Mouse (Mus musculus): ENCODE measurements around the gene Zfp423. TPM values are rescaled to one million over a fixed set of nuclear protein-coding genes. Genes with fewer than 3 reads are reported as not detected.

Gene Zfp423
- total and polyA plus RNA-seq, 3 experiments = not detected

- Histone ChIP-seq H3K27ac (ENCODE audit: control insufficient read depth, low read depth, low read length) (no peak overlapping the region), H3K4me1 (ENCODE audit: control insufficient read depth in 1 of 2, insufficient read depth in 2 of 2, low read length in 2 of 2) (no peaks in the 10 kb centered on the region), H3K9ac (ENCODE audit: control insufficient read depth, low read depth, low read length, poor library complexity, severe bottlenecking) (no peak overlapping the region), H3K36me3 (ENCODE audit: control insufficient read depth in 1 of 2, insufficient read depth in 2 of 2, low read length in 2 of 2) (no peaks in the 10 kb centered on the region), H3K27me3 (ENCODE audit: control insufficient read depth in 1 of 2, insufficient read depth in 2 of 2, low read length in 2 of 2) (no peaks in the 10 kb centered on the region), H3K9me3 (replicated peaks; ENCODE audit: insufficient read depth, low read length) (no peaks in the 10 kb centered on the region), H3K79me2 (ENCODE audit: control insufficient read depth, insufficient read depth, low read length, poor library complexity) (no peaks in the 10 kb centered on the region), H3K4me3 (ENCODE audit: control insufficient read depth in 1 of 2, insufficient read depth in 1 of 2, low read depth in 2 of 2, low read length in 2 of 2) (no peak overlapping the region)
- no peak for DNase-seq (ENCODE audit: low read depth, low spot score)
- no peak for TF ChIP-seq KAT2A (conservative IDR thresholded peaks at IDR 0.05; ENCODE audit: low read depth, low read length)
- no peak for TF ChIP-seq UBTF (IDR thresholded peaks at IDR 0.05; ENCODE audit: borderline replicate concordance, insufficient read depth, low read depth, low read length)
Measured at GRCm38 (mm10) chr8:87791103-87791502, 168.3 kb downstream of the Zfp423 start.

- Histone ChIP-seq H3K27ac (ENCODE audit: control insufficient read depth, low read depth, low read length) (no peak overlapping the region), H3K27me3 (ENCODE audit: control insufficient read depth in 1 of 2, insufficient read depth in 2 of 2, low read length in 2 of 2) (no peaks in the 10 kb centered on the region), H3K4me1 (ENCODE audit: control insufficient read depth in 1 of 2, insufficient read depth in 2 of 2, low read length in 2 of 2) (no peaks in the 10 kb centered on the region), H3K9ac (ENCODE audit: control insufficient read depth, low read depth, low read length, poor library complexity, severe bottlenecking) (no peak overlapping the region), H3K79me2 (ENCODE audit: control insufficient read depth, insufficient read depth, low read length, poor library complexity) (no peaks in the 10 kb centered on the region), H3K9me3 (replicated peaks; ENCODE audit: insufficient read depth, low read length) (no peaks in the 10 kb centered on the region), H3K36me3 (ENCODE audit: control insufficient read depth in 1 of 2, insufficient read depth in 2 of 2, low read length in 2 of 2) (no peaks in the 10 kb centered on the region), H3K4me3 (ENCODE audit: control insufficient read depth in 1 of 2, insufficient read depth in 1 of 2, low read depth in 2 of 2, low read length in 2 of 2) (no peak overlapping the region)
- TF ChIP-seq CTCF (IDR thresholded peaks at IDR 0.05 in 2 of 3, conservative IDR thresholded peaks at IDR 0.05 in 1 of 3; ENCODE audit: control insufficient read depth in 1 of 3, insufficient read depth in 1 of 3, low read depth in 2 of 3, low read length in 3 of 3, poor library complexity in 1 of 3, severe bottlenecking in 1 of 3) = no peak
- no peak for TF ChIP-seq NRF1 (IDR thresholded peaks at IDR 0.05; ENCODE audit: insufficient read depth, low read depth, low read length, poor library complexity, severe bottlenecking)
- no peak for DNase-seq (ENCODE audit: low read depth, low spot score)
Measured at GRCm38 (mm10) chr8:87784641-87785439, 174.6 kb downstream of the Zfp423 start.

GRCm38 (mm10) chr8:87784227-87784626, 175.2 kb downstream of the Zfp423 start:
- H3K27ac ChIP-seq (ENCODE audit: control insufficient read depth, low read depth, low read length) = no peak overlapping the region
- DNase-seq (ENCODE audit: low read depth, low spot score) = no peak
- no peaks in the 10 kb centered on the region for H3K79me2 ChIP-seq (ENCODE audit: control insufficient read depth, insufficient read depth, low read length, poor library complexity)
- no peaks in the 10 kb centered on the region for H3K36me3 ChIP-seq (ENCODE audit: control insufficient read depth in 1 of 2, insufficient read depth in 2 of 2, low read length in 2 of 2)
- H3K9me3 ChIP-seq (replicated peaks; ENCODE audit: insufficient read depth, low read length) = no peaks in the 10 kb centered on the region
- H3K9ac ChIP-seq (ENCODE audit: control insufficient read depth, low read depth, low read length, poor library complexity, severe bottlenecking) = no peak overlapping the region
- no peak for TF ChIP-seq GABPA (IDR thresholded peaks at IDR 0.05; ENCODE audit: low read depth, low read length)
- no peak for TF ChIP-seq NRF1 (IDR thresholded peaks at IDR 0.05; ENCODE audit: insufficient read depth, low read depth, low read length, poor library complexity, severe bottlenecking)
- no peak for TF ChIP-seq CTCF (IDR thresholded peaks at IDR 0.05 in 2 of 3, conservative IDR thresholded peaks at IDR 0.05 in 1 of 3; ENCODE audit: control insufficient read depth in 1 of 3, insufficient read depth in 1 of 3, low read depth in 2 of 3, low read length in 3 of 3, poor library complexity in 1 of 3, severe bottlenecking in 1 of 3)
- no peak for TF ChIP-seq USF2 (IDR thresholded peaks at IDR 0.05; ENCODE audit: borderline replicate concordance in 1 of 2, insufficient read depth in 1 of 2, low read depth in 1 of 2, low read length in 2 of 2)
- TF ChIP-seq ZC3H11A (IDR thresholded peaks at IDR 0.05; ENCODE audit: low read depth, low read length) = no peak
- no peaks in the 10 kb centered on the region for H3K4me1 ChIP-seq (ENCODE audit: control insufficient read depth in 1 of 2, insufficient read depth in 2 of 2, low read length in 2 of 2)
- no peak overlapping the region for H3K4me3 ChIP-seq (ENCODE audit: control insufficient read depth in 1 of 2, insufficient read depth in 1 of 2, low read depth in 2 of 2, low read length in 2 of 2)
- H3K27me3 ChIP-seq (ENCODE audit: control insufficient read depth in 1 of 2, insufficient read depth in 2 of 2, low read length in 2 of 2) = no peaks in the 10 kb centered on the region
